Mouse (Mus musculus) midbrain, embryonic 10.5 days (tissue): ENCODE results near the gene Dip2b. TPM values are rescaled to one million over a fixed set of nuclear protein-coding genes. Genes with fewer than 3 reads are reported as not detected.

ENCODE experiments used
- DNase-seq: peaks from one replicate; pipeline ENCODE4 v3.0.0-alpha.2; 2017; ENCODE audit warnings: low spot score
- H3K27ac ChIP-seq: fragments of 300-500 bp; sonication (generic); replicated peaks from 2 replicates; pipeline ENCODE4 v1.5.1; 2016; ENCODE audit warnings: mild to moderate bottlenecking
- H3K27me3 ChIP-seq: fragments of 300-500 bp; sonication (generic); 2 replicates; pipeline ENCODE4 v1.6.1; 2016; ENCODE audit warnings: low read depth, mild to moderate bottlenecking; ENCODE audit not compliant: poor library complexity, severe bottlenecking
- H3K36me3 ChIP-seq: fragments of 300-500 bp; sonication (generic); 2 replicates; pipeline ENCODE4 v1.6.1; 2016; ENCODE audit warnings: mild to moderate bottlenecking, moderate library complexity
- H3K4me1 ChIP-seq: fragments of 300-500 bp; sonication (generic); 2 replicates; pipeline ENCODE4 v1.6.1; 2016
- H3K4me3 ChIP-seq: fragments of 300-500 bp; sonication (generic); 2 replicates; pipeline ENCODE4 v1.5.1; 2016; ENCODE audit warnings: mild to moderate bottlenecking, moderate library complexity
- H3K9me3 ChIP-seq: fragments of 300-500 bp; sonication (generic); replicated peaks from 2 replicates; pipeline ENCODE4 v1.6.1; 2016; ENCODE audit warnings: mild to moderate bottlenecking
- WGBS: fragments of 180-500 bp; shearing (Covaris S2); methylation state at CpG from one replicate; pipeline ENCODE4 v1.1.7; 2016; 5-methylcytosine and 5-hydroxymethylcytosine counted together
- polyA plus RNA-seq: library from polyadenylated mRNA; unstranded; fragments of >200 nt; fragmentation: Nextera tagmentation; extraction: Ambion mirVana; gene quantifications from 2 replicates; pipeline ENCODE4 v1.2.1, GENCODE M21; 2016

Gene Dip2b
- polyA plus RNA-seq, 1 experiment from 2014 or later = 16.4 TPM

DNA sequence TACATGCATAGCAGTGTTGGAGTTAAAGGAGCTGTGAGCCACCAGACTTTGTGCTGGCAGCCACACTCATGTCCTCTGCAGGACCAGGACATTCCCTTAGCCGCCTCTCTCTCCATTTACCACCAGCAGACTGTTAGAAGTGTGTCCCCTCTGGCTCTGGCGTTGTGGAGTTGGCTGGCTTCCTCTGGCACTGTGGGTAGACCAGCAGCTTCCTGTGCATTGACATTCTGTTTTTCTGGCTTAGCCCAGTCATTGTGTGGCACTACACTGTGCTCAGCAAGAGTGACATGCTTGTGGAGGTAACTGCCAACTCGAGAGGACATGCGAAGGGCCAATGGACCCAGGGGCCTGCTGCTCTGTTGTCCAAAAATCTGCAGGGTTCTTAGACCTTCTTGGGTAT is 141.8 kb downstream of the Dip2b start:
- DNase-seq = no peak
- Histone ChIP-seq H3K27me3 (no peaks in the 10 kb centered on the region), H3K27ac (no peak overlapping the region), H3K4me1 (no peaks in the 10 kb centered on the region), H3K4me3 (no peak overlapping the region), H3K36me3 (peaks cover 90% of the 10 kb centered on the region), H3K9me3 (no peaks in the 10 kb centered on the region)
- WGBS = 94% methylated on average over 4 of the region's 4 CpGs

DNA sequence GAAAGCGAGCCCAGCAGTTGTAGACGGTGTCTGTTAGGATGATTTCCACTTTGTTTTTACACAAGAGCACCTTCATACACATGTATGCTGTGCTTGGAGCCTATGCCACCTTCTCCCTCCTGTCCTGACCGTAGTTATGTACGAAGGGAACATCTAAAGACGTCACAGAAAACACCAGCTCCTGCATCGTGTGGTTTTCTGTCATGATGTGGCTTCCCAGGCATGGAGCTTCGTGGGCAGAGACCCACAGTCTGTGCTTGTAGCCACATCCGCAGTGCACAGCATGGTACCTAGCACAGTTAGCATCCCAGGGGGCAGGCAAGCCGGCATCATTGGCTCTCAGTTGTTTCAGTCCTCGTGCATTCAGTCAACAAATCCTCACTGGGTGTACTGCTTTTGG is 143.4 kb downstream of the Dip2b start:
- Histone ChIP-seq H3K27me3 (no peaks in the 10 kb centered on the region), H3K4me1 (no peaks in the 10 kb centered on the region), H3K27ac (no peak overlapping the region), H3K9me3 (no peaks in the 10 kb centered on the region), H3K36me3 (peaks cover 94% of the 10 kb centered on the region), H3K4me3 (no peak overlapping the region)
- 88% methylated on average over 10 of the region's 10 CpGs for WGBS
- no peak for DNase-seq

DNA sequence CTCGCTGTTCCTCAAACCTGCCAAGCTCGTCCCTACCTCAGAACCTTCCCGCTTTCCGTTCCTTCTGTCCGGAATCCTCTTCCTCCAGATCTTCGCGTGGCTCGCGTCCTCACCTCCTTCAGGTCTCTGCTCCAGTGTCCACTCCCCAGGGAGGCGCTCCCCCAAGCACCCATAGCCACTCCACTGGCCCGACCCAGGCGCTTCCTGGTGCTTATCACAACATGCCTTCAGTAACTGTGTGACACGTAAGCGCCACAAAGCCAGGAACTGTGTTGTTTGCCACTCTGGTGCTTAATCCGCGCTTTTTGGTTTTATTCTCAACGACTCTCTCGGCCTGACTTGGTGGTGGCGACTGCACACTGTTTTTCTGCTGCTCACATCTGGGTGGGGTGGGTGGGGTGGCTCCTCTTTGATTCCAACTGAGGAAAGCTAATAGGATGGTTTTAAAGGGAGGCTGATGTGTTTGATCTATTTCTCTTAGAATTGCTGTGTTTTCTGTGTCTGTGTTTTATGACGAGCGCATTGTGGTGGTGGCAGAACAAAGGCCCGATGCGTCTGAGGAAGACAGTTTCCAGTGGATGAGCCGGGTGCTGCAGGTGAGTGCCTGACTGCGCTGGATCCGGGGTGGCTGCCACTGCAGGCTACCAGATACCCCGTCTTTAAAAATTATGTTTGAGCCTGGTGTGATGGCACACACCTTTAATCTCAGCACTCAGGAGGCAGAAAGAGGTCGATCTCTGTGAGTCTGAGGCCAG is 144.2 kb downstream of the Dip2b start:
- no peaks in the 10 kb centered on the region for H3K4me1 ChIP-seq
- no peaks in the 10 kb centered on the region for H3K9me3 ChIP-seq
- no peak overlapping the region for H3K27ac ChIP-seq
- H3K4me3 ChIP-seq = no peak overlapping the region
- peaks cover 94% of the 10 kb centered on the region for H3K36me3 ChIP-seq
- DNase-seq = no peak
- WGBS = 91% methylated on average over 28 of the region's 28 CpGs
- no peaks in the 10 kb centered on the region for H3K27me3 ChIP-seq

DNA sequence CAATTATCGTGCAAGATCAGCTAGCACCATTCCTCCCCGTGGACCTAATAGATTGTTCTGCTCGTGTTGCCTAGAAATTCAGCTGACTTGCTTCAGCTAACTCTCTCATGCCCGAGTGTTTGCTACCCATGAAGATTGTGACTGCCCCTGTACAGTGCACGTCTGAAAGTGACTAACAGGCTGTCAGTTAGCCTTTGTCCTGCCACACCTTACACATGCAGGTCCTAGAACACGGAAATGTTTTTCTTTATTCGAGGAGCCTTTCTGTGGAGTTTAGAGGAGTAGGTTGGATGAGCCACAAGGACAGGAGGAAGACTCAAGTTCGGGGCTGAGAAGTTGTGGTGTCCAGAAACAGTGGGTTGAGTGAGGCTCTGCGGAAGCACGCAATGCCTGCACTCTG is 145.0 kb downstream of the Dip2b start:
- H3K27me3 ChIP-seq = no peaks in the 10 kb centered on the region
- 94% methylated on average over 10 of the region's 10 CpGs for WGBS

DNA sequence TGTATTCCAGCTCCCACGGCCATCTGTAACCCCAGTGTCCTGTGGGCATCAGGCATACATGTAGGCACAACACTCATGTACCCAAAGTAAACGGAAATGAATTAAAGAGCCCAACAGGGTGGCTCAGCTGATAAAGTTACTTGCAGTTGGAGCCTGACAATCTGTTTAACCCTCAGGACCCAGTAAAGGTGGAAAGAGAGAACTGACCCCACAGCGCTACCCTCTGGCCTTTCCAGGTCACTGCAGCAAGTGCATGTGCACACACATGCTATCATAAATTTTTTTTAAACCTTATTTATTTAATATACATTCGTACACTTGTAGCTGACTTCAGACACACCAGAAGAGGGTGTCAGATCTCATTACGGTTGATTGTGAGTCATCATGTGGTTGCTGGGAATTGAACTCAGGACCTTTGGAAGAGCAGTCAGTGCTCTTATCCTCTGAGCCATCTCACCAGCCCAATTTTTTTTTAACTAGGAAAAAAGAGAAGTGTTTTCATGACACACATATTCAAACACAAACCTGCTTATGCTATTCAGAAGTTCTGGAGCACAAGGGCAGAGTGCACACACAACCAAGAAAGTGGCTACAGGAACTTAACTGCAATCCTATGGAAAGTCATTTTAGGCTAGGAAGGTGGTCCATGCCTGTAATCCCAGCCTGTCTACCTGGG is 146.5 kb downstream of the Dip2b start:
- 90% methylated on average over 5 of the region's 5 CpGs for WGBS
- no peak overlapping the region for H3K27ac ChIP-seq
- no peaks in the 10 kb centered on the region for H3K27me3 ChIP-seq
- H3K4me1 ChIP-seq = no peaks in the 10 kb centered on the region
- H3K9me3 ChIP-seq = no peaks in the 10 kb centered on the region
- H3K36me3 ChIP-seq = peaks cover 97% of the 10 kb centered on the region
- no peak for DNase-seq
- no peak overlapping the region for H3K4me3 ChIP-seq

More for the DNA sequence above, 145.0 kb downstream of the Dip2b start:
- no peak for DNase-seq
- Histone ChIP-seq H3K27ac (no peak overlapping the region), H3K36me3 (peaks cover 92% of the 10 kb centered on the region), H3K4me1 (no peaks in the 10 kb centered on the region), H3K4me3 (no peak overlapping the region), H3K9me3 (no peaks in the 10 kb centered on the region)

DNA sequence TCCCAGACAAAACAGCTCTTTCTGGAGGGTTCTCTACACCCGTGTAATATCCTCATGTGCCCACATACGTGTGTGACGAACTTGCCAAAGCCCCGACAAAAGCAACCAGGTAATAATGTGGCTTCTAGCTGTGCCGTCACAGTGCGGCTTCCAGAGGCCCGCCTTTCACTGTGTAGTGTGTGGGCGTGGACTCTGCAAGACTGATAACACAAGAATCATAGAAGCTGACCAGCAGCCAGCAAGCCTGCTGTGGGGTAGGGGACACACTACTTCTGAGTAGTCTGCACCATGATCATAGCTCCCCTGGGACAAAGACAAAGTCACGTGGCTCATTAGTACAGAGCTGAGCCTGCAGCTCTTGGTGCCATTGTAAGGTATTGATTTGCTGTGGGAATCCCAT is 147.8 kb downstream of the Dip2b start:
- no peaks in the 10 kb centered on the region for H3K4me1 ChIP-seq
- WGBS = 97% methylated on average over 9 of the region's 9 CpGs
- peaks cover 97% of the 10 kb centered on the region for H3K36me3 ChIP-seq
- no peak overlapping the region for H3K4me3 ChIP-seq
- no peaks in the 10 kb centered on the region for H3K27me3 ChIP-seq
- no peak for DNase-seq
- no peak overlapping the region for H3K27ac ChIP-seq
- H3K9me3 ChIP-seq = no peaks in the 10 kb centered on the region

DNA sequence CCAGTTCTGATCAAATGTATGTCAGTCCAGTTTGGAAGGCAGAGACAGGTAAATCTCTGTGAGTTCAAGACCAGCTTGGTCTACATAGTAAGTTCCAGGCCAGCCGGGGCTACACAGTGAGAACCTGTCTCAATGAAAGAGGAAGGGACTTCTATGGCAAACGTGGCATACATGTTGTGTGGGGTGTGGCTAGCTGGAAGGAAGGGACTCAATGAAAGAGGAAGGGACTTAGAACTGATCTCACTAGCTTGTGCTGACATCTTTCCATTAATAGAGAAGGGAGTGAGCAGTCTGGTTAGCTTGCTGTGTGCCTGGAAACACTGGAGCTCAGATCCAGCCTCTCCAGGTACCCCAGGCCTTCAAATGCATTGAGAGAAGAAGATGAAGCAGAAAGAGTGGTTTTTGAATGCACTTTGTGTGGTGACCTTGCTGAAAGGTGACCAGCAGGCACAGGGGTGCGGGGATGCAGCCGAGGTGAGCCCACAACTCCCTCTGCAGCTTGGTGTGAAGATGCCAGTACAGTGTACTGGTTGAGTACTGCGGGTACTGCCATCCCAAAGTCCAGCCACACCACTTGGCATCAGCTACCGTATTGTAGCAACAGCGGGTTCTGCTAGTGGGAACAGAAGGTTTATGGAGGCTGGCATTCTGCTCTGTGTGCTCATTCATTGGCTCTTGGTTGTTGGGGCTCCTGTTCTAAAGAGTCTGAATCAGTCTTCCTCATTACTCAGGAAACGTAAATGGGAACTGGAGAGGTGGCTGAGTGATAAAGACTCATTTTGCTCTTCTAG is 148.6 kb downstream of the Dip2b start:
- Histone ChIP-seq H3K4me3 (no peak overlapping the region), H3K36me3 (peaks cover 97% of the 10 kb centered on the region), H3K4me1 (no peaks in the 10 kb centered on the region), H3K9me3 (no peaks in the 10 kb centered on the region), H3K27me3 (no peaks in the 10 kb centered on the region), H3K27ac (no peak overlapping the region)
- WGBS = 95% methylated on average over 8 of the region's 8 CpGs
- no peak for DNase-seq

DNA sequence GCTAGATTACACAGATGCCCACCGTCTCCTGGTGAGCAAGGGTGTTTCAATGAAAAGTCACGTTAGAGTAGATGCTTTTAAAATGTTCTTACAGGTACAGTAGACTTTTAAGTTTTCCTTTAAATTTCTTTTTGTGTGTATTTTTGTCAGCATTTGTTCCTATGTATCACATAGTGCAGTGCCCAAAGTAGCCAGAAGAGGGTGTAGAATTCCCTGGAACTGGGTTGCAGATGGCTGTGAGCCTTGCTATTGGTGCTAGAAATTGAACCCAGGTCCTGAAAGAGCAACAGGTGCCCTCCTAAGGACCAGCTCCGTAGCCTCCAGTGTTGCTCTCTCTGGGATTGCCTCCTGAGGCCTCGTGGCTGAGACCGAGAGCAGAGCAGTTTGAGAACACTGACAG is 150.1 kb downstream of the Dip2b start:
- H3K36me3 ChIP-seq = peaks cover 99% of the 10 kb centered on the region
- no peak for DNase-seq

DNA sequence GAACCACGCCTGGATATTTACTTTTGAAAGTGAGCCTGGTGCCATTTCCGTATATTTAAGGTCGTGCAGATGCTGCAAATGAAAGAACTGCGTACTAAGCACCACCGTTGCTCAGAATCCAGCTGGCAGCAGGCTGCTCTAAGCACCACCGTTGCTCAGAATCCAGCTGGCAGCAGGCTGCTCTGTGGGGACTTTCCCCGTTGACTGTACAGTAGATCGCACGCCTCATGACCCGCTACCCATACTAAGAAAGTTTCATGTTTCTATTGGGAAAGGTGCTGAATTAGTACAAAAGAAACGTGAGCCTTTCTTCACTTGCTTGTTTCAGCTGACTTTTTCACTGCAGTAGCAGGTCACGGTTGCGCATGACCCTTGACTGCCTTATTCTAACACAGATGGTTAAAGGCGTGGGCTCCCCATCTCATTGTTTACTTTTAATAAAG is 150.5 kb downstream of the Dip2b start:
- DNase-seq = no peak
- 94% methylated on average over 14 of the region's 14 CpGs for whole genome bisulfite sequencing
- Histone ChIP-seq H3K36me3 (peaks cover 99% of the 10 kb centered on the region), H3K4me3 (no peak overlapping the region), H3K4me1 (no peaks in the 10 kb centered on the region), H3K27me3 (no peaks in the 10 kb centered on the region), H3K27ac (no peak overlapping the region), H3K9me3 (no peaks in the 10 kb centered on the region)

More for the DNA sequence above, 150.1 kb downstream of the Dip2b start:
- Histone ChIP-seq H3K27ac (no peak overlapping the region), H3K27me3 (no peaks in the 10 kb centered on the region), H3K4me3 (no peak overlapping the region), H3K9me3 (no peaks in the 10 kb centered on the region), H3K4me1 (no peaks in the 10 kb centered on the region)
- WGBS = 93% methylated on average over 5 of the region's 5 CpGs

DNA sequence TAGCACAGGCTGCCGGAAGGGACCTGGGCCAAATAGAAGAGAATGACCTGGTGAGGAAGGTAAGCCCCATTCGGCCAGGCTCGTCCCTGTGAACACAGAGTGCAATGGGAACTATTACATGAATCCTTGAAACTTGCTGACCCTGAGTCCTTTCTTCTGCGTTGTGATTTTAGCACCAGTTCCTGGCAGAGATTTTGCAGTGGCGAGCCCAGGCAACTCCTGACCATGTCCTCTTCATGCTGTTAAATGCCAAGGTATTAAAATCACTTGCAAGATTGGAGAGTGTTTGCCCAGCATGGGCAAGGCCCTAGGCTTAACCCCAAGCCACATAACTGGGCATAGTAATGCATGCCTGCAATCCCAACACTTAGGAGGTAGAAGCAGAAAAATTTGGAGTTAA is 151.6 kb downstream of the Dip2b start:
- peaks cover 99% of the 10 kb centered on the region for H3K36me3 ChIP-seq
- no peak overlapping the region for H3K4me3 ChIP-seq
- H3K9me3 ChIP-seq = no peaks in the 10 kb centered on the region
- 91% methylated on average over 5 of the region's 5 CpGs for WGBS
- no peak for DNase-seq
- no peaks in the 10 kb centered on the region for H3K4me1 ChIP-seq
- H3K27me3 ChIP-seq = no peaks in the 10 kb centered on the region
- H3K27ac ChIP-seq = no peak overlapping the region

DNA sequence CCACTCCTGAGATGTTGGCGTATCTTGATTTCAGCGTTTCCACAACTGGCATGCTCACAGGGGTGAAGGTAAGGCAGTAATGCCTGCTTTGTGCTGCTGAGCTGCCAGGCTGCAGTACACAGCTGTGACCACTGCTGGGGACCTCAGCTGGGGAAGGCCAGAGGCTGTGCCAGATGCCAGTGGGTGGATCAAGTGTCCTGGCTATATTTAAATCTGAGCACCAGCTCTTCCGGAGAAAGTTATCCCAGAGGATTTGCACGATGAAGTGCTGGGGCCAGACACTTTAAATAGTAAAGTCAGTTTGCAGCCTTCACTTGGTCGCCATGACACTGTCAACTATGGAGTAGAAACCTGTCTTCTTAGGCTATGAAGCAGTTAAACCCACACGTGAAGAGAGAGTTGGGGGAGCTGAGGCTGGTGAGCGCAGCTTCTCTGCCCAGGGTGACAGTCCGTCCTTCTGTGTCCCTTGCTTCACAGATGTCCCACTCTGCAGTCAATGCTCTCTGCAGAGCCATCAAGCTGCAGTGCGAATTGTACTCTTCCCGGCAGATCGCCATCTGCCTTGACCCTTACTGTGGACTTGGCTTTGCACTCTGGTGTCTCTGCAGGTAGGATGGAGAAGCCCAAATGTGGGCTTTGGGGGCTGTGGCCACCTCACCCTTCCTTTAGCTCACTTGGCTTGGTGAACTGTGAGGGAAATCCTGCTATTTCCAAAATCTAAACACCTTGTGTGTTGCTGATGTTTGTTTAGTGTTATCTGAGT is 160.7 kb downstream of the Dip2b start:
- 92% methylated on average over 11 of the region's 11 CpGs for WGBS
- Histone ChIP-seq H3K27ac (no peak overlapping the region), H3K27me3 (no peaks in the 10 kb centered on the region), H3K9me3 (no peaks in the 10 kb centered on the region), H3K36me3 (peaks cover 95% of the 10 kb centered on the region), H3K4me3 (no peak overlapping the region), H3K4me1 (no peaks in the 10 kb centered on the region)
- DNase-seq = no peak

DNA sequence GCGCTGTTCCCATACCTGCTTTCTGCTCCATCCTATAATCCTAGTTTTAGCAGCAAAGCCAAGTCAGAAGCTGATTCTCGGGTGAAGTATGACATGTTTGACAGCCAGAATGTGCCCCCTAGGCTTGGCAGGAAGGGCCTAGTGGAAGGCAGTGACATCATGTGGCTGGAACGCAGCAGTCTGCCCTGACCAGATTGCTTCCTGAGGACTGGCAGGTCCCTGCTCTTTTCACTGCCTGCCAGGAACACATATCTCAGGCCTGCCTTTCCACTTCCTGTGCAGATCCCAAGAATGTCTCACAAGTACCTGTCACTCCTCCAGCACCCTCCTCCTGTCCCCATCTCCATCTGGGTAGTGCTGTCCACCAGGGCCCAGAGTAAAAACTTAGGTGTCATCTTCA is 161.3 kb downstream of the Dip2b start:
- DNase-seq = no peak
- Histone ChIP-seq H3K27ac (no peak overlapping the region), H3K27me3 (no peaks in the 10 kb centered on the region), H3K9me3 (no peaks in the 10 kb centered on the region), H3K36me3 (peaks cover 95% of the 10 kb centered on the region), H3K4me3 (no peak overlapping the region), H3K4me1 (no peaks in the 10 kb centered on the region)
- WGBS = 87% methylated on average over 3 of the region's 3 CpGs
